18 mouse cellular contexts compared by ENCODE assay signal in the genomic region with DNA sequence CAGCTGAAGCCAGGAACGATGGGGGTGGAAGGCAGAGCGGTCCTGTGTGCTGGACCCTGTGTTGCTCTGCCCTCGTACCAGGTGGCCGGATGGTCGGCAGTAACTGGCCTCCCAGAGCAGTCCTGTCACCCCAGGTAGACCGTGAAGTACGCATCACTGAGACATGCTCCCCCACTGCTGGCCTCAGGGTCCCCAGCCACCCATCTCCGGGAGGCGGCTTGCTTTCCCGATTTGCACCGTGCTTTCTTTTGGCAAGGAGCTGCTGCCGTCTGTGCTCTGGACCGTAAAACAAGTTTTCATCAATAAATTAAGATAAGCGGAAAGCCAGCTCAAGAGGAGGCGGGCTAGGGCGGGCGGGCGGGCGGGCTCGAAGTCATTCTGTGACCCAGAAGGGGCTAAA.
DNase-seq lines count a peak whose midpoint lies in the region; ATAC-seq and TF ChIP-seq lines count a peak whose summit lies in the region.
"Had no signal": no experiment of that assay in that cellular context is flagged by ENCODE, and none has a peak within 500 bp of the region (broad histone marks: within the 10 kb centered on the region; RNA-seq: fewer than 3 reads in every experiment).

No protein-coding gene starts in this region.

- H3K4me3 ChIP-seq in kidney, embryonic 14.5 days (ENCODE audit: low read length) = peak overlapping the region; percentile 9; the same call in 1 of the 2 replicates
- peak overlapping the region; percentile 51; the same call in 1 of the 2 replicates for H3K4me3 ChIP-seq in E14TG2a.4 (replicated peaks; ENCODE audit: low read length)
- H3K4me3 ChIP-seq in neural tube, embryonic 13.5 days = no peak overlapping the region
- H3K4me3 ChIP-seq: embryonic facial prominence, embryonic 10.5 days; hindbrain, embryonic 12.5 days; limb, embryonic 15.5 days; midbrain, embryonic 12.5 days had no signal

- TF ChIP-seq CTCF in E14TG2a.4 (conservative IDR thresholded peaks at IDR 0.05; ENCODE audit: low read length) = no peak

- H3K36me3 ChIP-seq in kidney, embryonic 14.5 days (ENCODE audit: control insufficient read depth, insufficient read depth, low read length) = no peaks in the 10 kb centered on the region
- H3K36me3 ChIP-seq in E14TG2a.4 (ENCODE audit: insufficient read depth, low read length) = no peaks in the 10 kb centered on the region
- H3K36me3 ChIP-seq in neural tube, embryonic 13.5 days = no peaks in the 10 kb centered on the region
- H3K36me3 ChIP-seq: G1E; hindbrain, embryonic 12.5 days; limb, embryonic 15.5 days; midbrain, embryonic 12.5 days had no signal

- DNase-seq in cerebellum, adult 11-12 months = peak; percentile 67
- no peak for DNase-seq in cerebellum, adult 9-10 months
- no peak for DNase-seq in kidney, adult 8-10 months
- DNase-seq in spleen, postnatal 4 days (ENCODE audit: low spot score in 2 of 2) = no peak
- DNase-seq: adrenal gland, postnatal 25 days; thymus, postnatal 14 days had no signal

- no peak overlapping the region; the same call in 1 of the 2 replicates for H3K4me2 ChIP-seq in kidney, embryonic 14.5 days (replicated peaks; ENCODE audit: low read depth, low read length)
- H3K4me2 ChIP-seq in neural tube, embryonic 13.5 days = peak overlapping the region; percentile 44
- H3K4me2 ChIP-seq: hindbrain, embryonic 12.5 days; limb, embryonic 15.5 days; midbrain, embryonic 12.5 days had no signal

- H3K9me3 ChIP-seq in kidney, embryonic 14.5 days (ENCODE audit: control insufficient read depth, low read length) = no peaks in the 10 kb centered on the region
- no peaks in the 10 kb centered on the region for H3K9me3 ChIP-seq in E14TG2a.4 (ENCODE audit: low read length)
- H3K9me3 ChIP-seq in neural tube, embryonic 13.5 days = no peaks in the 10 kb centered on the region
- H3K9me3 ChIP-seq: embryonic facial prominence, embryonic 10.5 days; hindbrain, embryonic 12.5 days; limb, embryonic 15.5 days; midbrain, embryonic 12.5 days had no signal

- H3K4me1 ChIP-seq in kidney, embryonic 14.5 days (ENCODE audit: control insufficient read depth, insufficient read depth, low read length) = peaks cover 28% of the 10 kb centered on the region
- H3K4me1 ChIP-seq in E14TG2a.4 (replicated peaks; ENCODE audit: low read depth, low read length) = peaks cover 44% of the 10 kb centered on the region
- peaks cover 57% of the 10 kb centered on the region for H3K4me1 ChIP-seq in neural tube, embryonic 13.5 days (replicated peaks)

- H3K27ac ChIP-seq in kidney, embryonic 14.5 days (ENCODE audit: low read depth, low read length) = no peak overlapping the region
- H3K27ac ChIP-seq in neural tube, embryonic 13.5 days (replicated peaks) = peak overlapping the region; percentile 72
- H3K27ac ChIP-seq: embryonic facial prominence, embryonic 10.5 days; hindbrain, embryonic 12.5 days; limb, embryonic 15.5 days; midbrain, embryonic 12.5 days had no signal

- 16% methylated on average over 20 of the region's 20 CpGs for WGBS in kidney, embryonic 14.5 days
- WGBS in neural tube, embryonic 13.5 days = 15% methylated on average over 20 of the region's 20 CpGs

- ATAC-seq in kidney, embryonic 14.5 days (ENCODE audit: low FRiP score, low TSS enrichment) = peak; percentile 20; the same call in 1 of the 2 replicates
- ATAC-seq in neural tube, embryonic 13.5 days (ENCODE audit: low read depth) = 0 out of 2 replicates have a peak, but pooled peaks have one; percentile 16
- ATAC-seq in megakaryocyte-erythroid progenitor cell, adult 5-6 weeks (replicated peaks; ENCODE audit: low FRiP score, low TSS enrichment, poor library complexity, severe bottlenecking) = no peak
- ATAC-seq: CD4-positive, CD25-positive, alpha-beta regulatory T cell, adult 4 months; intestine, embryonic 16.5 days; lung, postnatal 0 days had no signal

- H3K27me3 ChIP-seq in kidney, embryonic 14.5 days (ENCODE audit: control insufficient read depth, insufficient read depth, low read length) = no peaks in the 10 kb centered on the region
- 0 out of 2 replicates have a peak, but pooled peaks cover 3% of the 10 kb centered on the region for H3K27me3 ChIP-seq in E14TG2a.4 (ENCODE audit: insufficient read depth, low read length)
- H3K27me3 ChIP-seq in neural tube, embryonic 13.5 days = peaks cover 5% of the 10 kb centered on the region; the same call in 1 of the 2 replicates
- H3K27me3 ChIP-seq: hindbrain, embryonic 12.5 days; limb, embryonic 15.5 days; midbrain, embryonic 12.5 days had no signal

- H3K9ac ChIP-seq in kidney, embryonic 14.5 days (ENCODE audit: low read depth, low read length) = peak overlapping the region; percentile 12; the same call in 1 of the 2 replicates
- H3K9ac ChIP-seq in neural tube, embryonic 13.5 days = peak overlapping the region; percentile 52; the same call in 1 of the 2 replicates
- H3K9ac ChIP-seq: hindbrain, embryonic 12.5 days; limb, embryonic 15.5 days; midbrain, embryonic 12.5 days had no signal
